Mouse (Mus musculus): Measurements from ENCODE around the gene Tnfrsf12a.

GRCm38 (mm10) chr17:23644613-23645495 lies 32.4 kb downstream of the Tnfrsf12a start, which contains the start of gene Mmp25:
- TF ChIP-seq CTCF (IDR thresholded peaks at IDR 0.05; ENCODE audit: borderline replicate concordance, insufficient read depth, low read depth, low read length) (no peak), POLR2A (IDR thresholded peaks at IDR 0.05; ENCODE audit: borderline replicate concordance, insufficient read depth, low read length) (no peak)

Measured in cerebellum, adult 2 months (tissue).